Mouse (Mus musculus) liver, adult 2 months (tissue): Measurements from ENCODE around the gene Als2cr12. TPM values are rescaled to one million over a fixed set of nuclear protein-coding genes. Genes with fewer than 3 reads are reported as not detected.

Source experiments
- DNase-seq: peaks from one replicate; pipeline ENCODE4 v3.0.0-alpha.2; 2011; ENCODE audit warnings: low read depth, low spot score; ENCODE audit errors: extremely low read depth
- H3K27ac ChIP-seq: fragments of 200-500 bp; replicated peaks from 2 replicates; pipeline ENCODE4 v1.5.1; 2012; ENCODE audit warnings: low read depth, mild to moderate bottlenecking, control low read depth, inconsistent platforms, low read length; ENCODE audit not compliant: insufficient read depth
- H3K27me3 ChIP-seq: fragments of 200-500 bp; 2 replicates; pipeline ENCODE4 v1.6.1; 2012; ENCODE audit warnings: mild to moderate bottlenecking, moderate library complexity, low read length, inconsistent platforms; ENCODE audit not compliant: control insufficient read depth, insufficient read depth
- H3K36me3 ChIP-seq: fragments of 200-500 bp; 2 replicates; pipeline ENCODE4 v1.6.1; 2012; ENCODE audit warnings: low read length, inconsistent platforms; ENCODE audit not compliant: control insufficient read depth, insufficient read depth
- H3K4me1 ChIP-seq: fragments of 200-500 bp; 2 replicates; pipeline ENCODE4 v1.6.1; 2011; ENCODE audit warnings: low read length; ENCODE audit not compliant: control insufficient read depth, insufficient read depth
- H3K4me3 ChIP-seq: fragments of 200-500 bp; 2 replicates; pipeline ENCODE4 v1.5.1; 2011; ENCODE audit warnings: low read depth, mild to moderate bottlenecking, control low read depth, low read length, moderate library complexity; ENCODE audit not compliant: insufficient read depth
- H3K79me2 ChIP-seq: fragments of 200-500 bp; 2 replicates; pipeline ENCODE4 v1.6.1; 2012; ENCODE audit warnings: inconsistent platforms, mild to moderate bottlenecking, low read length, moderate library complexity; ENCODE audit not compliant: control insufficient read depth, insufficient read depth
- H3K9ac ChIP-seq: fragments of 200-500 bp; 2 replicates; pipeline ENCODE4 v1.6.1; 2012; ENCODE audit warnings: low read depth, mild to moderate bottlenecking, control low read depth, inconsistent platforms, low read length
- CTCF ChIP-seq: fragments of 200-500 bp; IDR thresholded peaks from 2 replicates; pipeline ENCODE4 v1.5.1; 2011; ENCODE audit warnings: low read depth, low read length, control low read depth
- POLR2A ChIP-seq: fragments of 200-500 bp; IDR thresholded peaks from 2 replicates; pipeline ENCODE4 v1.6.1; 2011; ENCODE audit warnings: low read length, control low read depth; ENCODE audit not compliant: insufficient read depth; ENCODE audit errors: extremely low read depth
- whole genome bisulfite sequencing: fragments of 180-500 bp; shearing (Covaris S2); methylation state at CpG from one replicate; pipeline ENCODE4 v1.1.7; 2018; 5-methylcytosine and 5-hydroxymethylcytosine counted together
- polyA plus RNA-seq: library from polyadenylated mRNA; depleted of rRNA; stranded (reverse); fragments of >200 nt; gene quantifications from 2 replicates; pipeline ENCODE4 v1.2.3, GENCODE M21; 2012; rRNA removed
- total RNA-seq: library from RNA; depleted of rRNA; stranded (reverse); fragments of >200 nt; gene quantifications from 2 replicates; pipeline ENCODE4 v1.2.3, GENCODE M21; 2014; rRNA removed

Als2cr12 gene
- total and polyA plus RNA-seq, 2 experiments, result 0.74 TPM; not detected in 1

DNA sequence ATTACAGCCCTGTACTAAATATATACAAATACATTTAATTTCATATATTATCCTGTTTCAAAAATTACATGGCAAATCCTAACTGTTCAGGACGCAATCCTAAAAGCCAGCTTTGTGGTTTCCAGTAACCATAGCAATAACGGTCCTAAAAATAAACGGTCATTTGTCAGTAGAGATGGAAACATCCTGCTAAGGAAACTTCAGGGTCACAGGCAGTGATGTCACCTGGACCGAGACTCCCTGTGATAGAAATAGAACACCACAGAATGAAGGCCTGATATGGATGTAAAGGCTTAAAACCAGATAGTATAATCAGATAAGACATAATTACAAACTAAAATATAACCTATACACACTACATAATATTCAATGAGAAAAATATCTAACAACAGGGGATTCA lies 92.1 kb downstream of the Als2cr12 start:
- no peaks in the 10 kb centered on the region for H3K79me2 ChIP-seq
- 75% methylated on average over 4 of the region's 4 CpGs for WGBS
- no peak overlapping the region for H3K9ac ChIP-seq
- no peaks in the 10 kb centered on the region for H3K27me3 ChIP-seq
- no peak for DNase-seq
- no peak overlapping the region for H3K27ac ChIP-seq
- H3K4me3 ChIP-seq, result no peak overlapping the region
- TF ChIP-seq POLR2A (no peak), CTCF (no peak)
- H3K4me1 ChIP-seq, result peaks cover 10% of the 10 kb centered on the region; the same call in 1 of the 2 replicates
- H3K36me3 ChIP-seq, result no peaks in the 10 kb centered on the region

DNA sequence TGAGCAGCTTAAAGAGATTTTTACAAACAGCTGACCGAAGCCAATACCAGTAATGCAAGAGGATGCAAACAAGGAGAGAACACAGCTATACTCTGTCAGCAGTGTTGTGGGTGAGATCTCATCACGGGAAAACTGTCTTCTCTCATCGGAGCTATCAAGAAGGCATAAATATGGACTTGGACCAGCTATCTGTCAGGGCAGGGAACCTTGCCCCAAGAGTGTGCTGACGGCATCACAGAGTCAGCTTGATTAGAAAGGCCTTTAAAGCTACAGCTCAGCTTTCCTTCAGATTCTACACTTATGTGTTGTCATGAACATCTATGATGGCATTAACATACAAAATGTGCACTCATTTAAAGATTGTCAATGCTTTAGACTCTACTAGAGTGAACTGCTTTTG lies 93.1 kb downstream of the Als2cr12 start:
- H3K4me3 ChIP-seq, result no peak overlapping the region
- WGBS, result 68% methylated on average over 4 of the region's 4 CpGs
- no peaks in the 10 kb centered on the region for H3K36me3 ChIP-seq
- DNase-seq, result peak; percentile 64
- H3K27ac ChIP-seq, result no peak overlapping the region
- no peak overlapping the region for H3K9ac ChIP-seq
- no peaks in the 10 kb centered on the region for H3K79me2 ChIP-seq
- H3K4me1 ChIP-seq, result peaks cover 10% of the 10 kb centered on the region; the same call in 1 of the 2 replicates
- H3K27me3 ChIP-seq, result no peaks in the 10 kb centered on the region
- TF ChIP-seq POLR2A (no peak), CTCF (no peak)

Other genes with a start within 250 kb of the Als2cr12 start
- gene Orc2, start 190.9 kb downstream of the Als2cr12 start, total RNA-seq, result 4.8 and 5.2 TPM in 2 replicates
- 1.6 and 1.7 TPM in 2 replicates for gene Orc2, start 190.9 kb downstream of the Als2cr12 start, polyA plus RNA-seq
- 22.6 and 33.0 TPM in 2 replicates for gene Fam126b, start 109.7 kb downstream of the Als2cr12 start, total RNA-seq
- gene Fam126b, start 109.7 kb downstream of the Als2cr12 start, polyA plus RNA-seq, result 1.8 and 2.3 TPM in 2 replicates
- gene Ndufb3, start 109.6 kb downstream of the Als2cr12 start, total RNA-seq, result 116 and 196 TPM in 2 replicates
- gene Ndufb3, start 109.6 kb downstream of the Als2cr12 start, polyA plus RNA-seq, result 48.0 and 52.4 TPM in 2 replicates
- 95.0 and 98.7 TPM in 2 replicates for gene Cflar, start 15.5 kb upstream of the Als2cr12 start, total RNA-seq
- gene Cflar, start 15.5 kb upstream of the Als2cr12 start, polyA plus RNA-seq, result 43.5 and 45.7 TPM in 2 replicates
- gene Casp8, start 99.4 kb upstream of the Als2cr12 start, total RNA-seq, result 14.6 and 20.1 TPM in 2 replicates
- 2.7 and 3.9 TPM in 2 replicates for gene Casp8, start 99.4 kb upstream of the Als2cr12 start, polyA plus RNA-seq